Mouse (Mus musculus): ENCODE data around the gene Olfr1412. TPM values are rescaled to one million over a fixed set of nuclear protein-coding genes. Genes with fewer than 3 reads are reported as not detected.

The Olfr1412 gene
- not detected for polyA plus RNA-seq (2015; fragmentation: Illumina TruSeq; extraction: RNeasy Lipid Tissue Mini Kit (QIAGEN cat#74804); ENCODE audit: insufficient read depth, low read depth, low replicate concordance)

DNA sequence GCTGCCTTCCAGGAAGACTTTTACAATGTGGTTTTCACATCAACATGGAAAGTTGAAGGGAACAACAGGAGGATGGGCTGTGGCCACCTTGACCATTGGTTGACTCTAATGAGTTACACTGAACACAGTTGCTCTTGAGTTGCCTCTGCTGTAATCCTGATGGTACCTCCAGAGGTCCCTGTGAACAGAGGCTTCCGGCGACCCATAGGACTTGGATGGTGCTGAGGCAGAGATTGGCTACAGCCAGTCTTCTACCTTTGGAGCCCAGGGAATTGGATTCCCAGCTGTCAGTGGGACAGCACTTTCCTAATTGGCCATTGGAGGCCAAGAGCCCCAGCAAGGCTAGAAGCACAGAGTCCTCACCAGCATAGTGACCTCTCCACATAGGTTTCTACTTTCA, at the start of gene Olfr1412:
Gene Olfr1412, plus strand, starts transcription at position 301 of the 400 bp plus-strand sequence.

DNA sequence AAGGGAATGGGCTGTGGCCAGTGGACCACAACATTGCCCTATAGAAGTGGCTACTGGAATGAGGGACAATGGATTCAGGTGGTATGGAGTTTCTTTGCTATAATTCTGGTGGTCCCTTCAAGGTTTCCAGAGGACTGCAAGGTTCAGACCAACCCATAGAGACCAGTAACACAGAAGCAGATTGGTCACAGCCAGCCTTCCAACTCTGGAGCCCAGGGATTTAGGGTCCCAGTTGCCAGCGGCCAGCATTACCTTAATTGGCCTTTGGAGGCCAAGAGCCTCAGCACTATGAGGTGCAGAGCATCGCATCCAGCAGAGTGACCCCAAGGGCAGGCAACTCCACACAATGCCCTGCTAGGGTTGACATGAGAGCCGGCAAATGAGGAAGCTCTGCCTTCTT, 14.6 kb upstream of the Olfr1412 start, which contains the start of gene Olfr1413:
Gene Olfr1413, plus strand, starts transcription at position 301 of the 400 bp plus-strand sequence.

DNA sequence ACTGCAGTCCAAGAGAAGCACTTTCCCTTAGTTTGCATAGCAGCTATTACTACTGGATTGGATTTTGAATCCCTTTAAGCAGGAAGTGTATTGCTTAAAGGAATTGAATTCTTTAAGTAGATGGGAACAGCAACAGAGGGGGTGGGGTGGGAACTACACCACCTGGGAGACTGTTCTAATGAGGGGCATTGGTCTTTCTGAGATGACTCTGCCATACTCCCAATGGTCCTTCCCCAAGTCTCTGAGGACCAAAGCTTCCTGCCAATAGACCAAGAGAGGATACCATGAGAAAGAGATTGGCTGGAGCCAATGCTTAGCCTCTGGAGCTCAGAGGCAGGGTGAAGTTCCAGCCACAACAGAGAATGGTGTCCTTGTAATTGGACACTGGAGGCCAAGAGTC, 8.5 kb downstream of the Olfr1412 start, which contains the start of gene Olfr1411:
Gene Olfr1411, plus strand, starts transcription at position 301 of the 400 bp plus-strand sequence.

DNA sequence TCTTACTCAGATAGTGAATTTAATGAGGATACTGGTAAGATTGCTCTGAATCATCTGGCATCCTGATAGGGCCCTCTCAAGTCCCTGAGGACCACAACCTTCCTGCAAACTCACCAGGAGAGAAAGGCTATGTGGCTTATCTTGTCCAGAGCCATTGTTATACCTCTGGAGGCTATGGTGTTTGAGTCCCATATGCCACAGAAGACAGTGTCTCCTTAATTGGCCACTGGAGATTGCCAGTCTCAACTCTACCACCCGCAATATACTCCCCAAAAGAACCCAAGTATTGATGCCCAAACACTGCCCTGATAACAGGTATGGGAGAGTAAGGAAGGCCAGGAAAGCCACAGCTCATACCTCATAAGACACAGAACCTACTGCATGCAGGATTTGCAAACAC, 19.9 kb downstream of the Olfr1412 start, which contains the start of gene Olfr1410:
Gene Olfr1410, plus strand, starts transcription at position 301 of the 400 bp plus-strand sequence.

DNA sequence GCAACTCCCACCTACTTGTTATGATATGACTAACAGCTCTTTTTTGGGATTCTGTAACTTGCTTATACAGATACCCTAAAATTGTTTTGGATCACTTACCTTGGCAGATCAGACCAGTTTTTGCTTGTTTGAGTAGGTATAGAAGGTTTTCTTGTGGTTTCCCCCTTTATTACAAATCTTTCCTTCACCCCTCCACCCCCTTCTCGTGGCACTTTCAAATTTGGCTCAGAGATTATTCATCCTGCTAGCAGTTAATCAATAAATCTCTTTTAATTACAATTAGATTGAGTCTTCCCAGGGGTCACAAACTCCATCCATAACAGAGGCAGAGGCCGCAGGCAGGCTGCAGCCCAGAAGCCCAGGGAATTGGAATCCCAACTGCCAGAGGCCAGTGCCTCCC, 31.9 kb downstream of the Olfr1412 start, which contains the start of gene Olfr12:
Gene Olfr12, plus strand, starts transcription at position 301 of the 400 bp plus-strand sequence.

Other genes starting within 250 kb of the Olfr1412 start
- gene Ndufa10, start 111.9 kb upstream of the Olfr1412 start, polyA plus RNA-seq (2015; fragmentation: Illumina TruSeq; extraction: RNeasy Lipid Tissue Mini Kit (QIAGEN cat#74804); ENCODE audit: insufficient read depth, low read depth, low replicate concordance) = 19.2 TPM
- gene Olfr1416, start 100.7 kb upstream of the Olfr1412 start, polyA plus RNA-seq (2015; fragmentation: Illumina TruSeq; extraction: RNeasy Lipid Tissue Mini Kit (QIAGEN cat#74804); ENCODE audit: insufficient read depth, low read depth, low replicate concordance) = not detected
- not detected for gene Olfr1415, start 89.7 kb upstream of the Olfr1412 start, polyA plus RNA-seq (2015; fragmentation: Illumina TruSeq; extraction: RNeasy Lipid Tissue Mini Kit (QIAGEN cat#74804); ENCODE audit: insufficient read depth, low read depth, low replicate concordance)
- gene Olfr1414, start 67.1 kb upstream of the Olfr1412 start, polyA plus RNA-seq (2015; fragmentation: Illumina TruSeq; extraction: RNeasy Lipid Tissue Mini Kit (QIAGEN cat#74804); ENCODE audit: insufficient read depth, low read depth, low replicate concordance) = not detected
- gene Olfr1413, start 14.5 kb upstream of the Olfr1412 start, polyA plus RNA-seq (2015; fragmentation: Illumina TruSeq; extraction: RNeasy Lipid Tissue Mini Kit (QIAGEN cat#74804); ENCODE audit: insufficient read depth, low read depth, low replicate concordance) = not detected
- gene Olfr1411, start 8.6 kb downstream of the Olfr1412 start, polyA plus RNA-seq (2015; fragmentation: Illumina TruSeq; extraction: RNeasy Lipid Tissue Mini Kit (QIAGEN cat#74804); ENCODE audit: insufficient read depth, low read depth, low replicate concordance) = not detected
- gene Olfr1410, start 20.0 kb downstream of the Olfr1412 start, polyA plus RNA-seq (2015; fragmentation: Illumina TruSeq; extraction: RNeasy Lipid Tissue Mini Kit (QIAGEN cat#74804); ENCODE audit: insufficient read depth, low read depth, low replicate concordance) = not detected
- not detected for gene Olfr12, start 32.0 kb downstream of the Olfr1412 start, polyA plus RNA-seq (2015; fragmentation: Illumina TruSeq; extraction: RNeasy Lipid Tissue Mini Kit (QIAGEN cat#74804); ENCODE audit: insufficient read depth, low read depth, low replicate concordance)
- gene Cops9, start 56.2 kb downstream of the Olfr1412 start, polyA plus RNA-seq (2015; fragmentation: Illumina TruSeq; extraction: RNeasy Lipid Tissue Mini Kit (QIAGEN cat#74804); ENCODE audit: insufficient read depth, low read depth, low replicate concordance) = 49.1 TPM
- not detected for gene Otos, start 63.1 kb downstream of the Olfr1412 start, polyA plus RNA-seq (2015; fragmentation: Illumina TruSeq; extraction: RNeasy Lipid Tissue Mini Kit (QIAGEN cat#74804); ENCODE audit: insufficient read depth, low read depth, low replicate concordance)
- 2.2 TPM for gene Gpc1, start 245.9 kb downstream of the Olfr1412 start, polyA plus RNA-seq (2015; fragmentation: Illumina TruSeq; extraction: RNeasy Lipid Tissue Mini Kit (QIAGEN cat#74804); ENCODE audit: insufficient read depth, low read depth, low replicate concordance)